Mouse (Mus musculus): ENCODE measurements at regions not wholly inside any gene's neighbourhood (a gene's known extent, or its start where the extent isn't known, plus 50 kb on each side); places are given as distances from the start of the nearest gene placed in this dataset.
"Not testable (repeated sequence)": the region's sequence is repeated elsewhere in the genome, so short reads cannot be mapped to it uniquely, and the experiment has no call there.

DNA sequence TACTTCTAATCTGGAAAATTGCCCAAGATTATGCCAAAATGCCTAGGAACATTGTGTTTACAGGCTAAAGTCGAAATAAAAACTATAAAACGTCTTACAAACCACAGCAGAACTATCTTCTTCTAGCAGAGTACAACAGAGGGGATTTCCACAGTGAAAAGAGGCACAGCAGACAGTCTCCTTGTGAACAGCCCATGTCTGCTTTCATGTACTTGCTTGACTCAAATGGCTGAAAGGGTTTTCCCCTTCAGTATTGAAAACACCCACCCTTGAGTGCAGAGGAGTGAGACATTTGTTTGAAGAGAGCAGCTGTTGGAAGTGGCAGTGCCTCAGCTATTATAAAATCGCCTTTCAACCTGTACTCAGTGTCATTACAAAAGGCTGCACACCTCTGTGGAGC is 188.2 kb upstream of the Cadps start:
- no peak for TF ChIP-seq CTCF (IDR thresholded peaks at IDR 0.05)
- Histone ChIP-seq H3K4me2 (ENCODE audit: low read depth, low read length, poor library complexity, severe bottlenecking) (no peak overlapping the region), H3K4me1 (ENCODE audit: insufficient read depth, low read length) (no peaks in the 10 kb centered on the region), H3K27me3 (ENCODE audit: insufficient read depth, low read length) (no peaks in the 10 kb centered on the region), H3K9me3 (ENCODE audit: low read length) (no peaks in the 10 kb centered on the region), H3K27ac (ENCODE audit: low read depth, low read length) (no peak overlapping the region), H3K4me3 (ENCODE audit: low read depth, low read length) (no peak overlapping the region), H3K9ac (replicated peaks; ENCODE audit: low read length, poor library complexity, severe bottlenecking) (no peak overlapping the region), H3K36me3 (ENCODE audit: insufficient read depth, low read length) (no peaks in the 10 kb centered on the region)
- WGBS, result 77% methylated on average over 3 of the region's 3 CpGs
- ATAC-seq (ENCODE audit: low FRiP score) (no peak), DNase-seq (ENCODE audit: low spot score) (no peak)

- no peak for TF ChIP-seq CTCF (IDR thresholded peaks at IDR 0.05)
- no peaks in the 10 kb centered on the region for H3K27me3 ChIP-seq (ENCODE audit: insufficient read depth, low read length)
- H3K9ac ChIP-seq (replicated peaks; ENCODE audit: low read length, poor library complexity, severe bottlenecking), result no peak overlapping the region
- H3K9me3 ChIP-seq (ENCODE audit: low read length), result no peaks in the 10 kb centered on the region
- no peaks in the 10 kb centered on the region for H3K4me1 ChIP-seq (ENCODE audit: insufficient read depth, low read length)
- ATAC-seq (ENCODE audit: low FRiP score) (no peak), DNase-seq (ENCODE audit: low spot score) (no peak)
- 100% methylated on average over 1 of the region's 1 CpGs for WGBS
- H3K27ac ChIP-seq (ENCODE audit: low read depth, low read length), result no peak overlapping the region
- H3K4me3 ChIP-seq (ENCODE audit: low read depth, low read length), result no peak overlapping the region
- H3K4me2 ChIP-seq (ENCODE audit: low read depth, low read length, poor library complexity, severe bottlenecking), result no peak overlapping the region
- H3K36me3 ChIP-seq (ENCODE audit: insufficient read depth, low read length), result no peaks in the 10 kb centered on the region
Observed at GRCm38 (mm10) chr14:13000997-13001699, 178.3 kb upstream of the Cadps start.

GRCm38 (mm10) chr14:12979416-12979815 is 156.5 kb upstream of the Cadps start:
- no peak for ATAC-seq (ENCODE audit: low FRiP score)
- Histone ChIP-seq H3K9ac (replicated peaks; ENCODE audit: low read length, poor library complexity, severe bottlenecking) (no peak overlapping the region), H3K4me3 (ENCODE audit: low read depth, low read length) (no peak overlapping the region), H3K27me3 (ENCODE audit: insufficient read depth, low read length) (no peaks in the 10 kb centered on the region), H3K27ac (ENCODE audit: low read depth, low read length) (no peak overlapping the region), H3K4me2 (ENCODE audit: low read depth, low read length, poor library complexity, severe bottlenecking) (no peak overlapping the region), H3K9me3 (ENCODE audit: low read length) (no peaks in the 10 kb centered on the region), H3K4me1 (ENCODE audit: insufficient read depth, low read length) (no peaks in the 10 kb centered on the region), H3K36me3 (ENCODE audit: insufficient read depth, low read length) (no peaks in the 10 kb centered on the region)
- TF ChIP-seq CTCF (IDR thresholded peaks at IDR 0.05), result no peak
- DNase-seq (ENCODE audit: low spot score), result no peak

GRCm38 (mm10) chr14:12966441-12966840 is 143.6 kb upstream of the Cadps start:
- no peak for TF ChIP-seq CTCF (IDR thresholded peaks at IDR 0.05)
- Histone ChIP-seq H3K27ac (ENCODE audit: low read depth, low read length) (no peak overlapping the region), H3K9me3 (ENCODE audit: low read length) (no peaks in the 10 kb centered on the region), H3K27me3 (ENCODE audit: insufficient read depth, low read length) (no peaks in the 10 kb centered on the region), H3K4me1 (ENCODE audit: insufficient read depth, low read length) (no peaks in the 10 kb centered on the region), H3K4me3 (ENCODE audit: low read depth, low read length) (no peak overlapping the region), H3K36me3 (ENCODE audit: insufficient read depth, low read length) (no peaks in the 10 kb centered on the region), H3K4me2 (ENCODE audit: low read depth, low read length, poor library complexity, severe bottlenecking) (no peak overlapping the region), H3K9ac (replicated peaks; ENCODE audit: low read length, poor library complexity, severe bottlenecking) (no peak overlapping the region)
- 17% methylated on average over 1 of the region's 1 CpGs for WGBS
- ATAC-seq (ENCODE audit: low FRiP score) (no peak), DNase-seq (ENCODE audit: low spot score) (no peak)

DNA sequence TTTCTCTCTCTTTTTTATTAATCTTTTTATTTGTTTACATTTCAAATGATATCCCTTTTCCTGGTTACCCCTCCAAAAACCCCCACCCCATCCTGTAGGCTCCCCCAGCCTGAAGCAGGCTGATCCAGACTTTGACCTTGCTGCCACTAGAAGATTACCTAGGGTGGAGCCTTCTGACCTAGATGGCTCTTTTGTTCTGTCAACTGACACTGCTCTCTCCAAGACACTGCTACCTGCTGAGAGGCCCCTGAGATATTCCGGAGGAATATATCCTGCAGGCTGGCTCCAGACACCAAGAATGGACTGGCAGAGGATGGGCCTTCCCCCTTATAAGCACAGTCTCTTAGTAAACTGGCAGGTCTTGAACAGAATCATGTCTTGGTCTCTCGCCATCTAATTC is 135.0 kb upstream of the Cadps start:
- not testable (repeated sequence) for H3K9ac ChIP-seq (replicated peaks; ENCODE audit: low read length, poor library complexity, severe bottlenecking); DNase-seq (ENCODE audit: low spot score); H3K4me2 ChIP-seq (ENCODE audit: low read depth, low read length, poor library complexity, severe bottlenecking); H3K36me3 ChIP-seq (ENCODE audit: insufficient read depth, low read length); ATAC-seq (ENCODE audit: low FRiP score); H3K4me1 ChIP-seq (ENCODE audit: insufficient read depth, low read length); H3K4me3 ChIP-seq (ENCODE audit: low read depth, low read length); H3K9me3 ChIP-seq (ENCODE audit: low read length); H3K27ac ChIP-seq (ENCODE audit: low read depth, low read length); H3K27me3 ChIP-seq (ENCODE audit: insufficient read depth, low read length)
- 64% methylated on average over 2 of the region's 2 CpGs for WGBS

DNA sequence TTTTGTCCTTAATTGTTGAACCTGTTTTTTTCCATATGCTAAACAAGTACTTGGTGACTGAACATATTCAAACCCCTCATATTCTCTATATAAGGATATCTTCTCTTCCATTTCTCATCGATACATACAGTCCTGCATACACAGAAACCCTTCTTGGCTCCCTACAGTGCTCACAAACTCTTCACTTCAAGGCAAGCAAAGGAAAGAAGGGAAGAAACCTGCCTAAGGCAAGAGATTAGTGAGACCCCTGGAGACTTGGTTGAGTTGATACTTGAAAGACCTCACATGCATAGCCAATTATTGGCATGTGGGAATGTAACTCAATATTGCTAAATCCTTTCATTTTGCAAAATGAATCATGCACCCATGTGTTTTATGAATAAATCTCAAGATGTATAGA is 128.0 kb upstream of the Cadps start:
- H3K4me1 ChIP-seq (ENCODE audit: insufficient read depth, low read length), result no peaks in the 10 kb centered on the region
- no peaks in the 10 kb centered on the region for H3K9me3 ChIP-seq (ENCODE audit: low read length)
- ATAC-seq (ENCODE audit: low FRiP score), result no peak
- no peak for TF ChIP-seq CTCF (IDR thresholded peaks at IDR 0.05)
- no peaks in the 10 kb centered on the region for H3K36me3 ChIP-seq (ENCODE audit: insufficient read depth, low read length)
- no peak overlapping the region for H3K4me2 ChIP-seq (ENCODE audit: low read depth, low read length, poor library complexity, severe bottlenecking)
- H3K4me3 ChIP-seq (ENCODE audit: low read depth, low read length), result no peak overlapping the region
- H3K9ac ChIP-seq (replicated peaks; ENCODE audit: low read length, poor library complexity, severe bottlenecking), result no peak overlapping the region
- WGBS, result 48% methylated on average over 1 of the region's 1 CpGs
- DNase-seq (ENCODE audit: low spot score), result no peak
- no peaks in the 10 kb centered on the region for H3K27me3 ChIP-seq (ENCODE audit: insufficient read depth, low read length)
- H3K27ac ChIP-seq (ENCODE audit: low read depth, low read length), result no peak overlapping the region
